Mouse (Mus musculus): ENCODE results near the gene Hormad2.

DNA sequence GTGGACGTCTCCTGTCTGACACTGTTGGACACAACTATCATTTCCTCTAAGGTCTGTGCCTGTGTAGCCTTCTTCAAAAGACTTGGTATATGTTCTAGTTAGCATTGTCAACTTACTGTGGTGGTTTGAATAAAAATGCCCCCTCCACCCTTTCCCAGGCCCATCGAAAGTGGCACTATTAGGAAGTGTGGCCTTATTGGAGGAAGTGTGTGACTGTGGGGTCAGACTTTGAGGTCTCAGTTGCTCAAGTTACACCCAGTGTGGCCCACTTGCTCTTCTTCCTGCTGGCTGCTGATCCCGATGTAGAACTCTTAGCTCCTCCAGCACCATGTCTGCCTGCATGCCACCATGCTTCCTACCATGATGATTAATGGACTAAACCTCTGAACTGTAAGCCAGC, 112.7 kb downstream of the Hormad2 start:
- TF ChIP-seq CTCF (IDR thresholded peaks at IDR 0.05; ENCODE audit: borderline replicate concordance, extremely low read depth, insufficient read depth, insufficient read length) (no peak), POLR2A (IDR thresholded peaks at IDR 0.05; ENCODE audit: borderline replicate concordance, extremely low read depth, insufficient read depth, insufficient read length, poor library complexity, severe bottlenecking) (no peak)
